Mouse (Mus musculus) spleen, postnatal 10 days (tissue): ENCODE data around the gene Fstl3.
A peak's percentile ranks its signal among the peaks of the same experiment; 100 is the strongest.

Source experiments
- DNase-seq, 2 experiments: peaks; one replicate each; pipeline ENCODE4 v3.0.0; 2021 to 2022; ENCODE audit warnings: low spot score in 2 of 2

Fstl3 gene

DNA sequence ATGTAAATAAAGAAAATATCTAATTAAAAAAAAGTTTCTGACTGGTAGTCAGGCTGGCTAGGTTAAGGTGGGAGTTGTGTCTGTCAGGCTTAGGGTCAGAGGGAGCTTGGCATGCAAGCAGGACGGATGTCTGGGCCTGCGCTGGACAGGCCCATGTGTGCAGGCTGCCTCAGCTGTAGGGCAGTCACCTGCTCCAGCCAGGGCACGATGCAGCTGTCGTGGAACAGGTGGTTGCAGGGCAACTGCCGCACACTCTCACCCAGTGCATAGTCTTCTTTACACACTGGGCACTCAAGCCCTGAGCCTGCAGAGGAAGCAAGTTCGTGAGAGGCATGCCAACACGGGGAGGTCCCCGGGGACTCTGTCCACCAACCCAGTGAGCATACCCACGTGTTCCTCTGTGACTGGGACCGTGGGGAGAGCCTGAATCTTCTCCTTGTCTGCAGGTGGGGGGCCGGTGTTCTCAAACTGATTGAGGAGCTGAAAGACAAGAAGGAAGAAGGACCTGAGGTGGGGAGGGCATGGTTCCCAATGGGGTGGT lies 16.4 kb upstream of the Fstl3 start:
- DNase-seq: no peak

DNA sequence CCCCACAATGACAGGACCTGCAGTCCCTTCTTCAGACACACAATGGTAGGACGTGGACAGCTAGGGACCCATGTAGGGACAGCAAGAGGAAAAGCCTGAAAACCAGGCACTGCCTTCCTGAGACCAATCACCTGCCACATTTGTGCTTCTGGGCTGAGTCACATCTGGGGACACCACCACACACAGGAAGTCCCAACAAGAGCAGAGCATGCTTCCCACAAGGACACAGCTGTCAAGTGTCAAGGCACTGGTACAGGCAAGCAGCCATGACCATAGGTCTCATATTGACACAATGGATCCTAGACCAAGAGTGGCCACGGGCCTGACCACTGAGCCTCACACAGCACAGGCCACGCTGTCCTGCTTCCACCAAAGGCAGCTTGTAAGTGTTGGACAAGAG lies 14.2 kb upstream of the Fstl3 start:
- no peak for DNase-seq

DNA sequence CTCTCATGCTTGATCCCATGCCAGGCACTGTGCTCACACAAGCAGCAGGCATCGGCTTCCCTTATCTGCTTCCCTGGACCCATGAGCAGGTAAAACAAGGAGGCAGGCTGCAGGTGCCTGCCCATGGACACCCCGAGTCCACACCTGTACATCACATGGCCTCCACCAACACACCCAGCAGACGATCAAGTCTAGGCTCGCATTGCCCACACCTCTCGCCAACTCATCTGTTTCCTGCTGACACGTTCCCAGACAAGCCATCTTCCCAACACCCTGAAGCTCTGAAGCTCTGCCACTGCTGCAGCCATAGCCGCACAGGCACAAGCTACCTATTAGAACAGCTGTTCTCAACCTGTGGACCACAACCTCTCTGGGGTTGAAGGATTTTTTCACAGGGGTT lies 12.8 kb upstream of the Fstl3 start:
- no peak for DNase-seq

DNA sequence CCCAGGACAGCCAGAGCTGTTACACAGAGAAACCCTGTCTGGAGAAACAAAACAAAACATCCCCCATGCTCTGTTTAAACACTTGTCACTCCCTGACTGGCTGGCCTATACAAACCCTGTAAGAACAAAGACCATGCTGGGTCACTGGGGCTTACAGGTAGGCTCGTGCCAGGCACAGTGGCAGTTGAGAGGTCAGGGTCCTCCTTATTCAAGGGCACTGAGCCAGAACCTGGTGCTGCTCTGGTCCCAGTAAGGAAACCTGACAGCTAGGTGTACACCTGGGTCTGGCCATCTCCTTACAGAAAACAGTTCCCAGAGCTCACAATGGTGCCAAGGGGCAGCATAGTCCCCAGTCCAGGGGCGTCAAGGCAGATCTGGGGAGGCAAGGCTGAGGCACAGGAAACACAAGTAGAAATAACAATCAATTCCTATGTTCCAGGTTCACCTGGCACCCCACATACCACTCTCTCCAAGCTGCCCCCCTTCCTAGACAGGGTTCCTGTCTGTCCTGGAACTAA lies 11.8 kb upstream of the Fstl3 start:
- no peak for DNase-seq

DNA sequence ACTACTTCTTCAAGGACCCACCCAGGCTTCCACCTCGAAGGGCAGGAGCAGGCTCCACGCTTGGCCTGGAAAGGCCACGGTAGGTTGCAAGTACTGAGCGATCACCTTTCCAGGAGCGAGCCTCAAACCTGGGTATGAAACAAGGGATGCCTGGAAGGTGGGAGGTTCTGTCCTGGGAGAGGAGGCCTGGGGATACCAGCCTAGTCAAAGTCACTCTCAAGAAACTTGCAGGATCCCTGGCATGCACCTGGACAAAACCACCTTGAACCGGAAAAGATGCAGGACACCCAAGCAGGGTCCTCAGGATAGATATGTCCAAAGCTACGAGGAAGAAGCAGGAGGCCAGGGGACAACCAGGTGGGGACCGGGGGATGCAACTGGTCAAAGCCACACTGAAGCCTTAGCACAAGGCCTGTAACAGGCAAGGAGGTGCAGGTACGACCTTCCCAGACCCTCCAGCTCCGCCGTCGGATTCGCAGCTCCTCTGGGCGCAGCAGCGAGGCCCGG lies 11.0 kb upstream of the Fstl3 start:
- no peak for DNase-seq

DNA sequence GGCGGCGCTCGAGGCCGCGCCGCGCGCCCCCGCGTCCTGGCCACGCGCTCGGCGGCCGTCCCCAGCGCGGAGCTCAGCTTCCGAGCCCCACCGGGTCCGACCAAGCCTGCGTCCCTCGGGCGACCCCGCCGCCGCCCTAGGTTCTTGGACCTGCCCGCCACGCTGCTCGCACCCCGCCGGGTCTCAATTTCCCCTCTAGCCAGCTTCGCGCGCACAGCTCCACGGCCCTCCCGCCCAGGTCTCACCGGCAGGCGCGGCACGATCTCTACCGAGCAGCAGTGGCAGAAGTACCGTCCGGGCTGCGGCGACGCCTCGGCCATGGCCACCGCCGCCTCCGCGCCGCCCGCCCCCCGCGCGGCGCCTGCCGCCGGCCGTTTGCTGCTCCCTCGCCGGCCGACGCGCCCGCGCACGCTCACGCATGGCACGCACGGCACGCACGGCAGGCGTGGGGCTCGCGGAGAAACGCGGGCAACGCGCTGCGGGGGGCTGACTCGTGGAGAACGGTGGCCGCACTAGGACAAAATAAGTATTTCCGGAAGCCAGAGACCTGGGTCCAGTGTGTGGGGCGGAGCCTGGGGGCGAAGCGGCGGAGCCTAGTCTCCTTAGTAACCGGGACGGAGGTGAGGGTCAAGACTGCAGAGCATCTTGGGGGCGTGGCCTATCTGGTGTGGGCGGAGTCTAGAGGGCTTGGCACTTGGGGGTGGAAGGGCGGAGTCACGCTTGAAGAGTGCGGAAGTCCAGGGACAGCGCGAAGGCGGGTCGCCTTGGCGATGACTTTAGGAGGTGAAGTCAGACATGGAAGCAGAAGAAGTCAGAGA lies 10.4 kb upstream of the Fstl3 start, which contains the start of gene Rnf126:
TSS of gene Rnf126 (minus strand) at position 445 of the 818 bp plus-strand sequence.
- DNase-seq: peak; percentile 100

DNA sequence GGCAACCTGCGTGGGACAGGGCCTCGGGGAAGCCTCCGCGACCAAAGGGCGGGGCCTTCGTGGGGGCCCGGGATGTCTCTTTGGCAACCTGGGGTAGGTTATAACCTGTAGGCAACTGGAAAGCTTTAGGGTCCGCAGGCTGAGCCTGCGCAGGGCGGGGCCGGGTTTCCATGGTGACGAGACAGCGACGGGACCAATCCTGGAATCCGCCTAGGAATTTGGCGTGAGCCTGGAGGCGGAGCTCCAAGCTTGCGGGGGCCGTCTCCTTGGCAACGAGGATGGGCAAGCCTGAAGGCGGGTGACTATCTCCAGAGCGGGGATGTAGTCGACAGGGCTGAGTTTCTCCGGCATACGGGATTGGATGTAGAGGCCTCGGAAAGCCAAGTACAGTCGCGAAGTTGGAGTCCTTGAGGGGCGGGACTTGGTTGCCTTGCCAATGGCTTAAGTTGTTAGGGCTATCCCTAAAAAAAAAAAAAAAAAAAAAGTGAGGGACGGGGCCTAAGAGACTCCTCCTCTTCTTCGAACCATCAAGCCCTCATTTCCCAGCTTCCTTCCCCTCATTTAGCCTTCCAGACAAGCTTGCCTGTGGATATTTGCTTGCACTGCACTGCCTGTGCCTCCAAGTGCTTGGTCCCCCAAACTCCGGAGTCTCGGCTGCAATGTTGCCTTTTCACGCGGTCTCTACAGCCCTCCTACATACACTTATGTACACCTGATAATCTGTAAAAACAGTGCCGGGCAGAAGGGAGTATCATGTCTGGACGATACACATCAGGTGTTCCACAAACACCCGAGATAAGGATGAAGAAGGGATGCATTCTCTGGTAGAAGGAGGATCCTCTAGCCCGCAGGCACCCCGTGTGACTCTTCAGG lies 9.5 kb upstream of the Fstl3 start:
- peak; percentile 72 to 85 for DNase-seq

DNA sequence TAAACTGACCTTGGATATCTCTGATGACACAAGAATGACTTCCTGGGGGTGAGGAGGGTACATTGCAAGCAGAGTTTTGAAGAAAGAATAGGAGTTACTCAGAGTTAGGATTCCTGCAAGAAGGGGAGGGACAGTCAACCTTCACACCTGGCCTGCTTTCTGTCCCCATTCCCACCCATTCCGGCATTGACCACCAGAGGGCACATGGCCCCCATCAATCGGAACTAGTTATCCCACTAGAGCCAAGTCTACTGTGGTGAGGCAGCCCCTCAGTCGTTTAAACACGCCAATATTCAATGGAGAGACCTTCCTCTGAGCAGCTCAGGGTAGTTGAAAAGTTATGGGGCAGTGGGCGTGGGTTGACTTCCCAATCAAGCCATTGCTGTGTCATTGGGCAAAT lies 8.7 kb upstream of the Fstl3 start:
- DNase-seq: peak; percentile 62 to 80

DNA sequence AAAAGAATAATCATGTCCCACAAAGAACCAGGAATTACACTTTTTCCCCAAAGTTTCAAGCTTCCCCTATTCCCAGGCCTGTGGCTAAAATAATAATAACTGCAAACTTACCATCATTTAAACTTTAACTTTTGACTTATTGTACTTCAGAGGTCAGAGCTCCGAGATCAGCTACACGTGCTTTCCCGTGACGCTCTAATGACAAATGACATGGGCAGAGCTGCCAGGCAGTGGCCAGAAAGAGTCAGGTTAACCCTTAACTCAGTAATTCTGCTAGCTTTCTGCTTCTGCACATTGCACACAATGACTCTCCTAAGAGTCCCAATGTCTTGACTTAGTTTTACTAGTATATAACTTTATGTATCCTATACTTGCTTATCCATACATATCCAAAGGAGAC lies 7.7 kb upstream of the Fstl3 start:
- DNase-seq: no peak

DNA sequence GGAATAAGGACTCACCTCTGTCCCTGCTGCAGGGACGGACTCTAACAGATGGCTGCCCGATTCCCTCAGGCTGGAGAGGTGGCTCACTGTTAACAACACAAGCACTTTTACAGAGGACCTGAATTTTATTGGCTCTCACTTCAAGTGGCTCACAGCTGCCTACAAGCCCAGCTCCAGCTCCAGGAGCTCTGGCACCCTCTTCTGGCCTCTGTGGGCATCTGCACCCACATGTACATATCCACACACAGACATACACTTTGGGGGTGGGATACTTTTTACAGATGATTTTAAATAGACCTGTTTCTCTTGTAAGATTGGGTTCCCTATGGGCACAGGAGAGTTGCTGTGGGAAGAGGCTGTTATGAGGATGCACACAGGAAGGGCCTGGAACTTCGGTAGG lies 4.8 kb upstream of the Fstl3 start:
- DNase-seq: no peak

DNA sequence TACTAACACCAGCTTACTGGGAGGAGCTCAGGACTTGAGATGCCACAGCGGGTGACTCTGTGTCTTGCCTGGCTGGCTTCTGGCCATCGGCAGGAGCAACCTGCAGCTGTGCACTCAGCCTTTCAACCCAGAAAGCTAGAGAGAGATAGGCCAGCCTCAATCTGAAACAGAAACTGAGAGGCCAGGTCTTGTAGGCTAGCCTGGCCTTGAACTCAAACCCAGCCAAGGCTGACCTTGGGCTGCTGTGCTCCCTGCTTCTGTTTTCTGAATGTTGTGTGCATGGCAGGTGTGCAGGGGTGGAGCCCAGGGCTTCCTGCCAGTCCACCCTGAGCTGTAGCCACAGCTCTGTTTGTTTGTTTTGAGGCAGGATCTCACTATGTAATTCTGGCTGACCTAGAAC lies 3.9 kb upstream of the Fstl3 start:
- DNase-seq: no peak

DNA sequence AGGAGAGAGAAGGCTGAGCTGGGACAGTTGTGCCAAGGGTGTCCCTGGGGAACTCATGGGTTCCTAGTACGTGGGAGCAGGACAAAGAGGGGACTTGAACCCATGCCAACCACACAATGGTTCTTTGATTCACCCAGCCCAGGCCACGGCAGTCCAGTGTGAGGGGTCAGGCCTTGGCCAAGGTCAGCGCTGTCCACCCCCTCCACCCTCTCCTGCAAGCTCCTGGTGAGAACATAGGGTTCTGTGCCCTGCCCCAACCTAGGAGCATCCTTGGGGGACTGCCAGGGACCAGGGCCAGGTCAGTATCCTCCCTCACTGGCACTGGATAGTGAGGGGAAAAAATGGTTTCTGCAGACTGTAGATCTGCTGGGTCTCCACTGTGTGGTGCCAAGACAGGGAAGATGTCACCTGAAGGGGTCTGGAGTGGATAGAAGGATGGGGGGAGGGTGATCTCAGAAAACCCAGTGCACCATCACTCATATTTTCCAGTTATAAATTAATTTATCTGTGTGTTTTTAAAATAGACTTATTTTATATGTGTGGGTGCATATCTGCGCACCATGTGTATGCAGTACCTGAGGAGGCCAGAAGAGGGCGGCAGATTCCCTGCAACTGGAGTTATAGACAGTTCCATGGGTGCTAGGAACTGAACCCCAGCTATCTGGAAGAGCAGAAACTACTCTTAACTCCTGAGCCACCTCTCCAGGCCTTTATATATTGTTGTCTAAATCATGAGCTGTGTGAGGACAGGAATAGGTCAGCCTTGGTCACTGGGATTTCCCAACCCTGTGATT lies 2.4 kb upstream of the Fstl3 start:
- no peak for DNase-seq

DNA sequence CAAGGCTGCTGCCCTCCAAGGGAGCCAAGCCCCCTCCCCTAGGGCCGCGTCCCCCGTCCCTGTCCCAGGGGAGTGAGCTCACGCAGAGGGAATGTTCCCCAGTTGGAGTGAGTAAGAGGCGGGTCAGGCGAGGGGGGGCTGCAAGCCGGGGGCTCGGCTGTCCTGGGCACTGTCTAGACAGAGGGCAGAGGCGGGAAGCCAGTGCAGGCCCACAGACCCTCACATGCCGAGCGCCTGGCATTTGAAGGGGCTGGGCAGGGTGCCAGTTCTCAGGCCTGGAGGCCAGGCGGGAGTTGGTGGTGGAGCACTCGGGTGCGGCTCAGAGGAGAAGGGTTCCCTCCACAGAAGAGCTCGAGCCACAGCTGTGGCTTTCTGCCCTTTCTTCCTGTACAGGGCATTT lies 934 bp downstream of the Fstl3 start:
- DNase-seq: peak in 1 of 2 experiments; percentile 6

DNA sequence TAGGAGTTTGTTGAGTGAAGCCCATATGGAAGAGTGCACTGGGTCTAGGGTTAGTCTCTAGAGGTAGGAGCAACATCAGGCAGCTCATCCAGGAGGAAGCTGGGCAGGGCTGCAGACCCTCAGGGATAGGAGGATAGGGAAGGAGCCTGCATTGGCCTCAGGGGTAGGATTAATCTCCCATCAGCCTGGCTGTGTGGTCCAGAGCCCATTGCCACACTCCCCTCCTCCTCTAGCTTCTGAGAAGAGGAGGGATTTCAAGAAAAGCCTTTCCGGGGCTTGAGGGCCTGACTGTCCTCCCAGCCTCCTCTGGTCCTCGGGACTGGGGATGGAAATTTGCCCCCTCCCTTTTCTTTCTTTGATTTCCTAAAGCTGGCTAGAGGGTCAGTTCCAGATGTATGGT lies 2.1 kb downstream of the Fstl3 start:
- DNase-seq: no peak

DNA sequence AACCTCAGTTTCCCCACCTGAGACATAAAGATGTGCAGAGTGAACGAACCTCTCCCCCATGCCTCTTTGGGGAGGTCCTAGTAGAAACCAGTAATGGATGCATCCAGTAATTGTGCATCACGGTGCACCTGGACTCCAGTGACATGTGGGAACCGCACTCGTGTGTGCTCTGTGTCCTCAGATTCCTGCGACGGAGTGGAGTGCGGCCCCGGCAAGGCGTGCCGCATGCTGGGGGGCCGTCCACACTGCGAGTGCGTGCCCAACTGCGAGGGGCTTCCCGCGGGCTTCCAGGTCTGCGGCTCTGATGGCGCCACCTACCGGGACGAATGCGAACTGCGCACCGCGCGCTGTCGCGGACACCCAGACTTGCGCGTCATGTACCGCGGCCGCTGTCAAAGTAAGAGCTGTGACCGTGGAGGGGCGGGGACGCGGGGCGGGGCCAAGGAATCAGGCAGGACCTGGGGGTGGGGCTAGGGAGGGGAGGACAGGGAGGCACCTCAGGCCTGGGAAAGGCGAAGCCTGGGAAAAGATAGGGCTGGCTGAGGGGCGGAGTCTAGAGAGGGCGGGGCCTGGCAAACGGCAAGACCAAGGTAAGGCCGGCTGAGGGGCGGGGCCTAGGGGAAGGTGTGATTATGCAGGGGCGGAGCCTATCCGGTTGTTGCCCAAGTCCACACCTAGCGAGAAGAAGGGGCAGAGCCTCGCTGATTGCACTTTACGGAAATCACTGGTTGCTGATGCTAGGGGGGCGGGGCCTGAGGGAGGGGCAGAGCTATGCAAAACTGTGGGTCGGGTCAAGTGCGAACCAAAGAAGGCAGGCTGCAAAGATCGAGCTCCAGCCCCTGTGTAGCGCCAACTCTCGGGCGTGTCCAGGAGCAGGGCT lies 3.0 kb downstream of the Fstl3 start:
- DNase-seq: peak; percentile 89 to 95

DNA sequence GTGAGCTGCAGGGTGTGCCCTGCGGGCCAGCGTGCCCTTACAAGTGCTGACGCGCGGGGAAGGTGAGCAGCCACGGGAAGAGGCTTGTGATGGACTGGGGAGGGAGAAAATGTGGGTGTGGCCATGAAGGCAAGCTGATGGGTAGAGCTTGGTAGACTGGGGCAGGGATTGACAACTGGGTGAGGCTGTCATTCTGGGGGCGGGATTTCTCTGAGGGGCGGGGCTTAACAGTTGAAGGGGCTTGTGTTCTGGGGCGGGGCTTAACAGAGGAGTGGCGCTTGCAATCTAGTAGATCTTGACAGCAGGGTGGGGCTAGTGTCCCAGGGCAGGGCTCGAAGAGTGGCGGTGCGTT lies 3.6 kb downstream of the Fstl3 start:
- peak in 1 of 2 experiments; percentile 83 for DNase-seq

DNA sequence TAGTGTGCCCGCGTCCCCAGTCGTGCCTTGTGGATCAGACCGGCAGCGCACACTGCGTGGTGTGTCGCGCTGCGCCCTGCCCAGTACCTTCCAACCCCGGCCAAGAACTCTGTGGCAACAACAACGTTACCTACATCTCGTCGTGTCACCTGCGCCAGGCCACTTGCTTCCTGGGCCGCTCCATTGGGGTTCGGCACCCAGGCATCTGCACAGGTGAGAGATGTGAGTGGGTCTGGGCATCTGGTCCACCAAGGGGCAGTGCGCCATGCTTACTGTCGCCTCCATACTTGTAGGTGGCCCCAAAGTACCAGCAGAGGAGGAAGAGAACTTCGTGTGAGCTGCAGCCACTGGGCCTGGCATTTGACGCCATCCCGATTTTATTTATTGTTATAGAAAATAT lies 4.1 kb downstream of the Fstl3 start:
- DNase-seq: peak in 1 of 2 experiments; percentile 17

DNA sequence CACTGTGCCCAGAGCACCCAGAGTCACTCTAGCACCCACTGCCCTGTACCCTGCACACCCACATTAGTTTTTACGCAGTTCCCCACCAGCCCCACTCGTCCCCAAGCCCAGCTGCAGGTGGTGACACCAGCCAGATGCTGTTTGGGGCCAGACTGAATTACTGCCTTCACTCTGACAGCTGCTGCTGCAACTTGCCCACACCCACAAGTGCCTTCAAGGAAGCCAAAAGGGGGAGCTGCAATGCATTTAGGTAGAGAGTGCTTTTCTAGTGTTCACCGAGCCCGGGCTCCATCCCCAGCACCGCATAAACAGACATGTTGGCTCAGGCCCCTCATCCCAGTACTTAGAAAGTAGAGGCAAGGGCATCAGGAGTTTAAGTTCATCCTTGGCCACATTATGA lies 4.9 kb downstream of the Fstl3 start:
- DNase-seq: no peak

DNA sequence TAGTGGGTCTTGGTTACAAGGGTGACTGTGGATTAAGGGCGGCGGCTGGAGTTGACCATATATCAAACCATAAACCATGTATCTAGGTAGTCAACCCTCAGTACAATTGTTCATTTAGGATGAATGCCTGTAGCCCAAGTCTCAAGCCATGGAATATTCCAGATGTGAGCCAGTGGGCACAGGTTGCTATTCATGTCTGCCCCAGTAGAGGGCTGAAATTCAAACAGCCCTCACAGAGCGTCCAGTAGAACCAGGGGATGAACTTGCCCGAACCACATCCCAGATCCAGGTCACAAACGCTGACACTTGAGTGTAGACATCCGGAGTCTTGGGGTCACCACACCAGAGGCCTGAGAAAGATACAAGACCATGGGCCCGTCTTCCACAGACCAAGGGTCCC lies 6.0 kb downstream of the Fstl3 start:
- no peak for DNase-seq
